Mouse (Mus musculus): ENCODE measurements at regions not wholly inside any gene's neighbourhood (a gene's known extent, or its start where the extent isn't known, plus 50 kb on each side); places are given as distances from the start of the nearest gene placed in this dataset.
A peak's percentile ranks its signal among the peaks of the same experiment; 100 is the strongest.

- Histone ChIP-seq H3K9me3 (no peaks in the 10 kb centered on the region), H3K27me3 (replicated peaks) (peaks cover 63% of the 10 kb centered on the region), H3K36me3 (replicated peaks) (no peaks in the 10 kb centered on the region), H3K9ac (no peak overlapping the region), H3K27ac (no peak overlapping the region), H3K4me3 (peak overlapping the region; percentile 20; the same call in 1 of the 2 replicates), H3K4me1 (peaks cover 15% of the 10 kb centered on the region), H3K4me2 (peak overlapping the region; percentile 35)
- 1% methylated on average over 25 of the region's 25 CpGs for WGBS
- peak; percentile 78 for ATAC-seq (replicated peaks)
Observed at GRCm38 (mm10) chr6:51172856-51173619, 259.4 kb upstream of the Nfe2l3 start.

GRCm38 (mm10) chr6:51173620-51174442 is 258.6 kb upstream of the Nfe2l3 start:
- Histone ChIP-seq H3K9ac (no peak overlapping the region), H3K4me1 (peaks cover 8% of the 10 kb centered on the region), H3K4me3 (no peak overlapping the region), H3K36me3 (replicated peaks) (no peaks in the 10 kb centered on the region), H3K4me2 (peak overlapping the region; percentile 35), H3K9me3 (no peaks in the 10 kb centered on the region), H3K27me3 (replicated peaks) (peaks cover 68% of the 10 kb centered on the region), H3K27ac (no peak overlapping the region)
- WGBS, result 2% methylated on average over 28 of the region's 28 CpGs
- ATAC-seq (replicated peaks), result no peak

DNA sequence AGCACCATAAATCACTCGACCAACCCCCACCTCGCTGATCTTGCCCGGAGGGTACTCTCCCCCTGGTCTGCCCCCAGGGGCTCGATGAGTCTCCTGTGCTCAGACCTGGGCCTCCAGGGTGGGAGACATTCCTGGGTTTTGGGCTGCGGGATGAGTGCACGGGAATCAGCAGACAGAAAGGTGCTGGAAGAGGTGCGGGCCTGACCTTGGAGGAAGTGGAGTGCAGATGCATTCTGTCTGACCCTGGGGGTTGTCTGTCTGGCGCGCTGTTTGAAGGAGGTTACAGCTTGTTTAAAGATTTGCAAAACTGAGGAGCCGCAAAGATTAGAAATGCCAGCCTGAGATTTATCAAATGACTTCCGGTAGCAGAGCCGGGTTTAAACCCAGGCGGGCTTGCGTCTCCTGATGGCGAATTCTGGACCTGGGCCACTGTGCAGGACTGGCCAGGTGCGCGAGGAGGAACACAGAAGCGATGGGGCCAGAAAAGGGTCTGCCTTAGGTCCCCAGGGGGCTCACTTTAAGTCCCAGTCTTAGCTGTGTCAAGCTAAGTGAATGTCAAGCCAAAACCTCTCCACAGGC is 257.9 kb upstream of the Nfe2l3 start:
- Histone ChIP-seq H3K27me3 (replicated peaks) (peaks cover 71% of the 10 kb centered on the region), H3K4me3 (no peak overlapping the region), H3K27ac (no peak overlapping the region), H3K4me1 (peaks cover 6% of the 10 kb centered on the region), H3K9ac (no peak overlapping the region), H3K9me3 (no peaks in the 10 kb centered on the region), H3K36me3 (replicated peaks) (no peaks in the 10 kb centered on the region), H3K4me2 (no peak overlapping the region)
- no peak for ATAC-seq (replicated peaks)
- WGBS, result 4% methylated on average over 18 of the region's 18 CpGs

DNA sequence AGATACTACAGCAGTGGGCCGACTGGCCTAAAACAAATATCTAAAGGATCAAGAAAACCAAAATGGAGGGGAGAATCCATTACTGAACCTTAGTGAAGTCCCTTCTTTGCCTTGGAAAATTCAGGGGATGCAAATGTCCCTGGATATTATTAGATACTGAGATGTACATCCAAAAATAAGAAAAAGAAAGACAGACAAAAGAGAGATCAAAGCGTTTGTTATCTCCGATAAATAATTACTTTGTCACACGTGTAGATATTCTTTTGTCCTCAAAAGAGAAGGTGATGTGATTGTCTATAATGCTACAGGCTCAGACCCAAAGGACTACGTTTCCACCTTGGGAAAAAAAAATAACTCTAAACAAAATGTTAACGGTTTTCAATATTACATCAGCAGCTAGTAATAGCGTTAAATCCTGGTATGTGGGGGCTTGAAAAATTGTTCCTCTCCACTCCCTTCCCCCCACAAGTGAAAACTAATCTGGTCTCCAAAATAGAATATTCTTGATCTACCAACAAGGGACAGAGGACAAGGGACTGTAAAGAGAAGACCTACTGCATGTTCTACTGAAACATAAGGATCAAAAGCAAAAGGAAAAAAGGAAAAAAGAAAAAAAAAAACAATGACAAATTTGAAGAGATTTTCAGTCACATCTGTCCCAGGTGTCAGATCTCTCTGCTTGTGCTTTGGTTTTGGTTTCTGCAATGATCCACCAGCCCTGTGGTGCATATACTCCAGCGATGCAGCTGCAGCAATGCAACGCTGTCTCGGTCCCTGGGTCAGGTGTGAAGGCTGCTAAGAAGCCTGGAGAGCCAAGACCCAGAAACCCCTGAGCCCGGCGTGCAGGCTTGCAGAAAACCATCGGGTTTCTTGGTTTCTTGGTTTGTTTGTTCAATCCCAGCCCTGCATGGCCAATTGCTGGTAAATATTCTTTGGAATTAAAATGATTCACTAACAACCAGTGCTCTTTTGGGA is 256.6 kb upstream of the Nfe2l3 start:
- Histone ChIP-seq H3K4me3 (no peak overlapping the region), H3K4me1 (no peaks in the 10 kb centered on the region), H3K27ac (no peak overlapping the region), H3K9ac (no peak overlapping the region), H3K4me2 (no peak overlapping the region), H3K36me3 (replicated peaks) (no peaks in the 10 kb centered on the region), H3K27me3 (replicated peaks) (peaks cover 73% of the 10 kb centered on the region), H3K9me3 (no peaks in the 10 kb centered on the region)
- no peak for ATAC-seq (replicated peaks)
- 6% methylated on average over 13 of the region's 13 CpGs for WGBS

DNA sequence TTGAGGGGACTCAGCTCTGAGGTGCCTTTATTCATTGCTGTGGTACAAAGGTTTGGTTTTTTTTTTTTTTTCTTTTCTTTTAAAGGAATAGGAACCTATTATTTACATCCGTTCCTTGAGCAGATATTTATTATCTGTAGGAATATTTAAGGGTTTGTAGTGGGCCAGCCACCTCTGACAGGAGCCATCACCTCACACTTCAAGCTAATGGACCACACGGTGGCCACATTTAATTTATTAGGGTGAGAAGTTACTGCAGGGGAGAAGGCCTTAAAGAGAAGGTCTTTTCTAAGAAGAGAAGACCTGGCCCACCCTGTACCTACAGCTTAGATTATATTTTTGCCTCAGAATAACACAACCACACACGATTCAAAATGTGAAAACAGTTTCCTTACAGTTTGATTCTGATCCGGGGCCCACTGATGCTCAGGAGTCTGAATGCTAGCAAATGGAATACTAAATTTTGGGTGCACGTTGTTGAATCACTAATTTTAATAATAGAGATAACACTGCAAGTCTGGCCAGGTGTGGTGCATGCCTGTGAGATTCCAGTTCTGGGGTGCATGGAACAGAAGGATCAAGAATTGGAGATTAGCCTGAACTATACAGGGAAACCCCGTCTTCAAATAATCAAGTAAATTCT is 255.6 kb upstream of the Nfe2l3 start:
- peaks cover 80% of the 10 kb centered on the region for H3K27me3 ChIP-seq (replicated peaks)

GRCm38 (mm10) chr6:51177701-51178060 is 254.8 kb upstream of the Nfe2l3 start:
- no peak for ATAC-seq (replicated peaks)
- Histone ChIP-seq H3K4me1 (no peaks in the 10 kb centered on the region), H3K36me3 (replicated peaks) (no peaks in the 10 kb centered on the region), H3K4me3 (no peak overlapping the region), H3K9me3 (no peaks in the 10 kb centered on the region), H3K4me2 (peak overlapping the region; percentile 18), H3K27me3 (replicated peaks) (peaks cover 82% of the 10 kb centered on the region), H3K27ac (no peak overlapping the region), H3K9ac (no peak overlapping the region)
- 2% methylated on average over 14 of the region's 14 CpGs for WGBS

More for the DNA sequence above, 255.6 kb upstream of the Nfe2l3 start:
- Histone ChIP-seq H3K4me2 (no peak overlapping the region), H3K9ac (no peak overlapping the region), H3K9me3 (no peaks in the 10 kb centered on the region), H3K4me3 (no peak overlapping the region), H3K4me1 (no peaks in the 10 kb centered on the region), H3K36me3 (replicated peaks) (no peaks in the 10 kb centered on the region), H3K27ac (no peak overlapping the region)
- no peak for ATAC-seq (replicated peaks)
- 12% methylated on average over 6 of the region's 6 CpGs for WGBS

- peaks cover 82% of the 10 kb centered on the region for H3K27me3 ChIP-seq (replicated peaks)
- no peaks in the 10 kb centered on the region for H3K4me1 ChIP-seq
- no peak overlapping the region for H3K27ac ChIP-seq
- no peaks in the 10 kb centered on the region for H3K36me3 ChIP-seq (replicated peaks)
- no peaks in the 10 kb centered on the region for H3K9me3 ChIP-seq
- no peak overlapping the region for H3K9ac ChIP-seq
- H3K4me3 ChIP-seq, result no peak overlapping the region
- peak; percentile 93 for ATAC-seq (replicated peaks)
- peak overlapping the region; percentile 18 for H3K4me2 ChIP-seq
- 0% methylated on average over 32 of the region's 34 CpGs for WGBS
Observed at GRCm38 (mm10) chr6:51178061-51178791, 254.2 kb upstream of the Nfe2l3 start.

DNA sequence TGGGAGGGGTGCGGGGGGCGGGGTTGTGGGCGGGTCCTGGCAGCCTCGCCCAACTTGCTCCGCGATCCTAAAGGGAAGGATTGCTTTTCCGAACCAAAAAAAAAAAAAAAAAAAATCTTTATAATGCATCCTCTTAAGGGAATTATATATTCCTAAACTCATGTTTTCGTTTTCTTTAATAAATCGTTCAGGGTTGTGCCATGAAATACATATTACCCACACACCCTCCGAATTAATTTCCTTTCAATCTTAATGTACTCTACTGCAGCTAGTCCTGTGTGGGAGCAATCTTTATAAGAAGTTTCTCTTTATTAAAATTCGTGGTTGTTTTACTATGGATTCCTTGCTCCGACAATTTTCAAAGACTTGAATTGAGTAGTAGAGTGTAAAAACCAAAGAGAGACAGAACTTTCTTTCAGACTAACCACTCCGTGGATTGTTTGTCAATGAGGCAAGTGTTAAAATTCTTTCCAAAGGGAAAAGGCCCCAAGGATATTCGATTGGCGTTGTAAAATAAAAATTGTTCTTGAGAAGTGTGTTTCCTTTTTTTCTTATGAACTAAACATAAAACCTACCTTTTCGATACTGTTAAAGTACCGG is 253.6 kb upstream of the Nfe2l3 start:
- no peaks in the 10 kb centered on the region for H3K9me3 ChIP-seq
- no peak overlapping the region for H3K9ac ChIP-seq
- peaks cover 84% of the 10 kb centered on the region for H3K27me3 ChIP-seq (replicated peaks)
- H3K36me3 ChIP-seq (replicated peaks), result no peaks in the 10 kb centered on the region
- ATAC-seq (replicated peaks), result no peak
- WGBS, result 4% methylated on average over 17 of the region's 17 CpGs
- H3K4me1 ChIP-seq, result no peaks in the 10 kb centered on the region
- no peak overlapping the region for H3K4me2 ChIP-seq
- H3K4me3 ChIP-seq, result no peak overlapping the region
- H3K27ac ChIP-seq, result no peak overlapping the region

DNA sequence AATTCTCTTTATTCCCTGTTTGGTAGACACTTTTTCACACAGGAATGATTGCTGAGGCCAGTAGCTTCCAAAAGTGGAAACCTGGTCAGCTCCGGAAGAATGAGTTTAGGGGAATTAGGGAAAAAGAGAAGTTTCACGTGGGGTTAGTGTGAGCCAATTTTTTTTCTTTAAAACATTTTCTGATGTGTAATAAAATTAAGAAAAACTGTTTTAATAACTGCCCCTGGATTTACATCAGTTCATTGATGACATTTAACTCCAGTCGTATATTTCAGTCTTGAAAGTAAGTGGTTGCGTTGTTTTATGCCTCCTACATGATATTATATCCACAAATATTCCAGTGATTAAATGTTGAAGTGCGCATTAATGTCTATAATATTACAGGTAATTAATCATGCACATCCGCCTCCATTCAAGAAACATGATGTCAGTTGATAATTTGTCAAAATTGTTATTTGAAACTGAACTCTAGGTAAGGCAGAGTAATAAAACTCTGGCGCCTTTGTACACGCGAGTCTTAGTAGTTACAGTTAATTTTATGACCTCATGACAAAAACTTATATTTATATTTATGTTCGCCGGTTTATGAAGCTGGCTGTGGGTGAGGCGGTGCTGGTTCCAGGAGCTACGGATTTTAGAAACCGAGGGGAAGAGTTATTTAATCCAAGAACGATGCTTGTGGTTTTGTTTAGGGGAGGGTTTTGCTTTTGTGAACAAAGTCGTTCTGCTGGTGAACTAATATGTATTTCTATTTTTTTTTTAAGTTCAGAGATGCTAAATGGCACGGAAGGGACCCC is 252.5 kb upstream of the Nfe2l3 start:
- no peak overlapping the region for H3K9ac ChIP-seq
- no peaks in the 10 kb centered on the region for H3K9me3 ChIP-seq
- no peaks in the 10 kb centered on the region for H3K36me3 ChIP-seq (replicated peaks)
- H3K27me3 ChIP-seq (replicated peaks), result peaks cover 84% of the 10 kb centered on the region
- no peaks in the 10 kb centered on the region for H3K4me1 ChIP-seq
- ATAC-seq (replicated peaks), result no peak
- 8% methylated on average over 17 of the region's 17 CpGs for WGBS
- no peak overlapping the region for H3K27ac ChIP-seq
- H3K4me3 ChIP-seq, result no peak overlapping the region
- no peak overlapping the region for H3K4me2 ChIP-seq

All from midbrain, embryonic 15.5 days (tissue).